Mouse (Mus musculus): Measurements from ENCODE around the gene Hmgcs2. TPM values are rescaled to one million over a fixed set of nuclear protein-coding genes. Genes with fewer than 3 reads are reported as not detected.

Hmgcs2 gene
- total and polyA plus RNA-seq, 3 experiments: 0.12 to 0.81 TPM; not detected in 1

DNA sequence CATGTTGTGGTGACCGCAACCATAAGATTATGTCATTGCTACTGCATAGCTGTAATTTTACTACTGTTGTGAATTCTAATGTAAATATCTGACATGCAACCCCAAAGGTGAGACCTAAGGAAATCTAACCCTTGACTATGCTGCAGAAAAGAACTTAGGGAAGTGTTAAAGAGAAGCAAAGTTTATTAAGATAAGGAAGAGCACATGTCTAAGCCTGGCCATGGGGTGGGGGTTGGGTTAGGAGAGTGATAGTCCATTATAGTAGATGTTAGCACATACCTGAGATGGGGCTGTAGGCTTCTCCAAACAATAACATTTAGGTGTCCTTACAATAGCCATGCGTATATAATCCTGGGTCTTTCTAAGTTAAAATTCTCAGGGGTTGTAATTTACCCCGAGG is 63.0 kb downstream of the Hmgcs2 start:
- Histone ChIP-seq H3K9ac (ENCODE audit: control insufficient read depth, low read depth, low read length, poor library complexity, severe bottlenecking) (no peak overlapping the region), H3K9me3 (replicated peaks; ENCODE audit: insufficient read depth, low read length) (no peaks in the 10 kb centered on the region), H3K27me3 (ENCODE audit: control insufficient read depth in 1 of 2, insufficient read depth in 2 of 2, low read length in 2 of 2) (no peaks in the 10 kb centered on the region), H3K4me3 (ENCODE audit: control insufficient read depth in 1 of 2, insufficient read depth in 1 of 2, low read depth in 2 of 2, low read length in 2 of 2) (0 out of 4 replicates have a peak overlapping the region, but pooled peaks of 1 of the 2 experiments have one; percentile 13), H3K36me3 (ENCODE audit: control insufficient read depth in 1 of 2, insufficient read depth in 2 of 2, low read length in 2 of 2) (peaks cover 0 to 17% of the 10 kb centered on the region in 2 experiments; a peak in 2 of 4 replicates), H3K79me2 (ENCODE audit: control insufficient read depth, insufficient read depth, low read length, poor library complexity) (peaks cover 13% of the 10 kb centered on the region), H3K4me1 (ENCODE audit: control insufficient read depth in 1 of 2, insufficient read depth in 2 of 2, low read length in 2 of 2) (peaks cover 10 to 28% of the 10 kb centered on the region in 2 experiments), H3K27ac (ENCODE audit: control insufficient read depth, low read depth, low read length) (no peak overlapping the region)
- TF ChIP-seq ZC3H11A (IDR thresholded peaks at IDR 0.05; ENCODE audit: low read depth, low read length): no peak
- TF ChIP-seq TCF12 (IDR thresholded peaks at IDR 0.05; ENCODE audit: low read depth, low read length): no peak
- TF ChIP-seq CHD1 (IDR thresholded peaks at IDR 0.05; ENCODE audit: low read depth, low read length): no peak
- no peak; the same call in 1 of the 2 replicates for TF ChIP-seq CHD2 (IDR thresholded peaks at IDR 0.05; ENCODE audit: low read length)
- no peak for TF ChIP-seq ELF1 (IDR thresholded peaks at IDR 0.05; ENCODE audit: low read depth, low read length)
- TF ChIP-seq MEF2A (IDR thresholded peaks at IDR 0.05; ENCODE audit: extremely low read depth, insufficient replicate concordance, low read depth, low read length, poor library complexity, severe bottlenecking): no peak
- no peak for TF ChIP-seq POLR2AphosphoS5 (IDR thresholded peaks at IDR 0.05; ENCODE audit: borderline replicate concordance, low read depth, low read length)
- no peak for TF ChIP-seq ZKSCAN1 (IDR thresholded peaks at IDR 0.05; ENCODE audit: low read depth, low read length)
- TF ChIP-seq E2F4 (IDR thresholded peaks at IDR 0.05; ENCODE audit: borderline replicate concordance, low read depth, low read length): no peak
- peak; percentile 49; the same call in 1 of the 2 replicates for TF ChIP-seq USF1 (IDR thresholded peaks at IDR 0.05; ENCODE audit: low read depth, low read length)
- no peak for TF ChIP-seq EP300 (IDR thresholded peaks at IDR 0.05; ENCODE audit: low read depth in 1 of 2, low read length in 2 of 2)
- TF ChIP-seq ZMIZ1 (IDR thresholded peaks at IDR 0.05; ENCODE audit: low read depth, low read length): no peak
- TF ChIP-seq UBTF (IDR thresholded peaks at IDR 0.05; ENCODE audit: borderline replicate concordance, insufficient read depth, low read depth, low read length): no peak
- TF ChIP-seq MXI1 (IDR thresholded peaks at IDR 0.05; ENCODE audit: low read depth, low read length): peak; percentile 67; the same call in 1 of the 2 replicates
- TF ChIP-seq MYB (IDR thresholded peaks at IDR 0.05; ENCODE audit: low read depth, low read length): no peak
- TF ChIP-seq JUND (IDR thresholded peaks at IDR 0.05; ENCODE audit: low read depth, low read length): no peak
- TF ChIP-seq MYC (IDR thresholded peaks at IDR 0.05; ENCODE audit: low read depth, low read length): peak; percentile 86
- no peak for TF ChIP-seq RAD21 (IDR thresholded peaks at IDR 0.05; ENCODE audit: low read depth, low read length)
- TF ChIP-seq TAL1 (IDR thresholded peaks at IDR 0.05; ENCODE audit: low read length): no peak
- TF ChIP-seq BHLHE40 (IDR thresholded peaks at IDR 0.05; ENCODE audit: borderline replicate concordance, low read depth, low read length): 0 out of 2 replicates have a peak, but pooled peaks have one; percentile 22
- peak; percentile 75; the same call in 1 of the 2 replicates for TF ChIP-seq MAX (IDR thresholded peaks at IDR 0.05; ENCODE audit: low read length)
- no peak for TF ChIP-seq USF2 (IDR thresholded peaks at IDR 0.05; ENCODE audit: borderline replicate concordance in 1 of 2, insufficient read depth in 1 of 2, low read depth in 1 of 2, low read length in 2 of 2)
- peak; percentile 29; the same call in 1 of the 2 replicates for TF ChIP-seq GATA1 (IDR thresholded peaks at IDR 0.05; ENCODE audit: low read depth, low read length)
- no peak for TF ChIP-seq HCFC1 (IDR thresholded peaks at IDR 0.05; ENCODE audit: low read depth, low read length)
- TF ChIP-seq SIN3A (IDR thresholded peaks at IDR 0.05; ENCODE audit: low read length): no peak; the same call in 1 of the 2 replicates
- no peak for TF ChIP-seq RCOR1 (IDR thresholded peaks at IDR 0.05; ENCODE audit: low read depth, low read length)
- TF ChIP-seq ZNF384 (IDR thresholded peaks at IDR 0.05; ENCODE audit: low read depth, low read length): no peak
- no peak for TF ChIP-seq ETS1 (IDR thresholded peaks at IDR 0.05; ENCODE audit: low read depth, low read length)
- no peak for TF ChIP-seq CTCF (IDR thresholded peaks at IDR 0.05 in 2 of 3, conservative IDR thresholded peaks at IDR 0.05 in 1 of 3; ENCODE audit: control insufficient read depth in 1 of 3, insufficient read depth in 1 of 3, low read depth in 2 of 3, low read length in 3 of 3, poor library complexity in 1 of 3, severe bottlenecking in 1 of 3)
- TF ChIP-seq GABPA (IDR thresholded peaks at IDR 0.05; ENCODE audit: low read depth, low read length): no peak
- peak; percentile 47 for DNase-seq (ENCODE audit: low read depth, low spot score)

Measured in MEL (cell line).